Mouse (Mus musculus): ENCODE results near the gene Dus1l.
"Not testable (repeated sequence)": the region's sequence is repeated elsewhere in the genome, so short reads cannot be mapped to it uniquely, and the experiment has no call there.

The Dus1l gene

GRCm38 (mm10) chr11:120795756-120796613 lies at the start of gene Dus1l:
Gene Dus1l, minus strand, starts transcription at chr11:120796403.
- peak; percentile 97 for DNase-seq (ENCODE audit: low read depth)

- no peak for DNase-seq (ENCODE audit: low read depth)
Observed at GRCm38 (mm10) chr11:120844329-120844728, 48.1 kb upstream of the Dus1l start.

- no peak for DNase-seq (ENCODE audit: low read depth)
Observed at GRCm38 (mm10) chr11:120833555-120834280, 37.5 kb upstream of the Dus1l start.

- DNase-seq (ENCODE audit: low read depth) = not testable (repeated sequence)
Observed at GRCm38 (mm10) chr11:120832962-120833361, 36.8 kb upstream of the Dus1l start.

GRCm38 (mm10) chr11:120831659-120832440 lies 35.6 kb upstream of the Dus1l start:
- no peak for DNase-seq (ENCODE audit: low read depth)

- DNase-seq (ENCODE audit: low read depth) = no peak
Observed at GRCm38 (mm10) chr11:120830686-120831085, 34.5 kb upstream of the Dus1l start.

- DNase-seq (ENCODE audit: low read depth) = no peak
Observed at GRCm38 (mm10) chr11:120829757-120830532, 33.7 kb upstream of the Dus1l start.

- DNase-seq (ENCODE audit: low read depth) = no peak
Observed at GRCm38 (mm10) chr11:120828416-120828815, 32.2 kb upstream of the Dus1l start.

GRCm38 (mm10) chr11:120826016-120826953 lies 30.1 kb upstream of the Dus1l start:
- DNase-seq (ENCODE audit: low read depth) = no peak

- DNase-seq (ENCODE audit: low read depth) = no peak
Observed at GRCm38 (mm10) chr11:120825289-120825863, 29.2 kb upstream of the Dus1l start.

GRCm38 (mm10) chr11:120824787-120825288 lies 28.6 kb upstream of the Dus1l start:
- no peak for DNase-seq (ENCODE audit: low read depth)

GRCm38 (mm10) chr11:120823956-120824786 lies 28.0 kb upstream of the Dus1l start, which contains the start of gene Fasn:
Gene Fasn, minus strand, starts transcription at chr11:120824547.
- peak; percentile 96 for DNase-seq (ENCODE audit: low read depth)

- DNase-seq (ENCODE audit: low read depth) = no peak
Observed at GRCm38 (mm10) chr11:120823551-120823947, 27.3 kb upstream of the Dus1l start.

GRCm38 (mm10) chr11:120822831-120823550 lies 26.8 kb upstream of the Dus1l start:
- DNase-seq (ENCODE audit: low read depth) = peak; percentile 40

GRCm38 (mm10) chr11:120822321-120822720 lies 26.1 kb upstream of the Dus1l start:
- DNase-seq (ENCODE audit: low read depth) = no peak

- no peak for DNase-seq (ENCODE audit: low read depth)
Observed at GRCm38 (mm10) chr11:120821076-120821922, 25.1 kb upstream of the Dus1l start.

- DNase-seq (ENCODE audit: low read depth) = no peak
Observed at GRCm38 (mm10) chr11:120820546-120820945, 24.3 kb upstream of the Dus1l start.
